Mouse (Mus musculus) limb, embryonic 11.5 days (tissue): ENCODE data around the gene Arhgef1. TPM values are rescaled to one million over a fixed set of nuclear protein-coding genes. Genes with fewer than 3 reads are reported as not detected.

ENCODE experiments used
- ATAC-seq: fragments of 200-750 bp; cut with Nextera tagmentation; 2 replicates; pipeline ENCODE4 v1.8.0; 2017; ENCODE audit warnings: low read depth; ENCODE audit not compliant: insufficient number of reproducible peaks, low FRiP score, low TSS enrichment
- DNase-seq: peaks from one replicate; pipeline ENCODE4 v3.0.0-alpha.2; 2015; ENCODE audit warnings: low spot score
- H3K27ac ChIP-seq: fragments of 300-500 bp; sonication (generic); replicated peaks from 2 replicates; pipeline ENCODE4 v1.5.1; 2014; ENCODE audit warnings: low read depth, mild to moderate bottlenecking, low read length
- H3K27me3 ChIP-seq: fragments of 300-500 bp; sonication (generic); 2 replicates; pipeline ENCODE4 v1.6.1; 2014; ENCODE audit warnings: mild to moderate bottlenecking, low read length, mixed read lengths; ENCODE audit not compliant: control insufficient read depth, insufficient read depth
- H3K36me3 ChIP-seq: fragments of 300-500 bp; sonication (generic); 2 replicates; pipeline ENCODE4 v1.6.1; 2014; ENCODE audit warnings: mild to moderate bottlenecking, low read length, moderate library complexity, mixed read lengths; ENCODE audit not compliant: control insufficient read depth, insufficient read depth
- H3K4me1 ChIP-seq: fragments of 300-500 bp; sonication (generic); 2 replicates; pipeline ENCODE4 v1.6.1; 2014; ENCODE audit warnings: low read length, mixed read lengths; ENCODE audit not compliant: control insufficient read depth, insufficient read depth
- H3K4me2 ChIP-seq: fragments of 300-500 bp; sonication (generic); 2 replicates; pipeline ENCODE4 v1.6.1; 2014; ENCODE audit warnings: low read depth, mild to moderate bottlenecking, moderate library complexity; ENCODE audit not compliant: severe bottlenecking
- H3K4me3 ChIP-seq: fragments of 300-500 bp; sonication (generic); 2 replicates; pipeline ENCODE4 v1.5.1; 2014; ENCODE audit warnings: low read depth, low read length
- H3K9ac ChIP-seq: fragments of 300-500 bp; sonication (generic); 2 replicates; pipeline ENCODE4 v1.6.1; 2014; ENCODE audit warnings: mild to moderate bottlenecking, low read length
- H3K9me3 ChIP-seq: fragments of 300-500 bp; sonication (generic); 2 replicates; pipeline ENCODE4 v1.6.1; 2016; ENCODE audit warnings: low read length; ENCODE audit not compliant: control insufficient read depth
- WGBS: fragments of 180-500 bp; shearing (Covaris S2); extraction: QIAGEN DNeasy Blood & Tissue Kit; methylation state at CpG from one replicate; pipeline ENCODE4 v1.1.7; 2014; 5-methylcytosine and 5-hydroxymethylcytosine counted together
- microRNA-seq: library from miRNA; unstranded; fragments of <30 nt; microRNA quantifications from one replicate; pipeline ENCODE4, GENCODE M21; 2016
- polyA plus RNA-seq: library from polyadenylated mRNA; unstranded; fragments of >200 nt; fragmentation: Nextera tagmentation; extraction: Ambion mirVana; gene quantifications from 2 replicates; pipeline ENCODE4 v1.2.1, GENCODE M21; 2014

Arhgef1 gene
- polyA plus RNA-seq, 1 experiment from 2014 or later, result 69.9 TPM

- WGBS, result 81% methylated on average over 4 of the region's 4 CpGs
- Histone ChIP-seq H3K4me2 (no peak overlapping the region), H3K9me3 (no peaks in the 10 kb centered on the region), H3K27me3 (no peaks in the 10 kb centered on the region), H3K4me1 (no peaks in the 10 kb centered on the region), H3K27ac (no peak overlapping the region), H3K36me3 (no peaks in the 10 kb centered on the region), H3K9ac (no peak overlapping the region), H3K4me3 (no peak overlapping the region)
- DNase-seq, result no peak
- no peak for ATAC-seq
These were observed 70.5 kb downstream of the Arhgef1 start for GRCm38 (mm10) chr7:24973208-24973607.

- H3K4me2 ChIP-seq, result no peak overlapping the region
- H3K4me1 ChIP-seq, result no peaks in the 10 kb centered on the region
- no peaks in the 10 kb centered on the region for H3K27me3 ChIP-seq
- no peak overlapping the region for H3K4me3 ChIP-seq
- 68% methylated on average over 5 of the region's 5 CpGs for WGBS
- no peaks in the 10 kb centered on the region for H3K36me3 ChIP-seq
- no peak overlapping the region for H3K9ac ChIP-seq
- no peak for DNase-seq
- H3K9me3 ChIP-seq, result no peaks in the 10 kb centered on the region
- no peak for ATAC-seq
- no peak overlapping the region for H3K27ac ChIP-seq
These were observed 71.2 kb downstream of the Arhgef1 start for GRCm38 (mm10) chr7:24973902-24974301.

GRCm38 (mm10) chr7:24974893-24975595 lies 72.3 kb downstream of the Arhgef1 start:
- Histone ChIP-seq H3K9me3 (no peaks in the 10 kb centered on the region), H3K36me3 (no peaks in the 10 kb centered on the region), H3K4me2 (no peak overlapping the region), H3K27me3 (no peaks in the 10 kb centered on the region), H3K9ac (no peak overlapping the region), H3K4me3 (no peak overlapping the region), H3K4me1 (no peaks in the 10 kb centered on the region), H3K27ac (no peak overlapping the region)
- DNase-seq (peak; percentile 53), ATAC-seq (no peak)
- WGBS, result 30% methylated on average over 9 of the region's 9 CpGs

Small RNA genes within 50 kb of the gene (microRNA-seq; reads per million reads assigned to microRNA genes)
- not detected for gene Mir7046

Other genes starting within 250 kb of the Arhgef1 start
- gene Tex101, start 226.2 kb upstream of the Arhgef1 start, polyA plus RNA-seq, result not detected in 2 replicates
- not detected in 2 replicates for gene BC049730, start 193.7 kb upstream of the Arhgef1 start, polyA plus RNA-seq
- gene Gm4763, start 176.0 kb upstream of the Arhgef1 start, polyA plus RNA-seq, result not detected in 2 replicates
- gene Cd177, start 142.6 kb upstream of the Arhgef1 start, polyA plus RNA-seq, result not detected in 2 replicates
- 0.24 TPM in 1 of 2 replicates, not detected in the other for gene Ceacam10, start 125.7 kb upstream of the Arhgef1 start, polyA plus RNA-seq
- 20.0 and 22.1 TPM in 2 replicates for gene Gm9844, start 40.7 kb upstream of the Arhgef1 start, polyA plus RNA-seq
- gene Lypd4, start 33.0 kb upstream of the Arhgef1 start, polyA plus RNA-seq, result not detected in 2 replicates
- gene Dmrtc2, start 32.9 kb upstream of the Arhgef1 start, polyA plus RNA-seq, result 0.11 TPM in 1 of 2 replicates, not detected in the other
- gene Rps19, start 18.5 kb upstream of the Arhgef1 start, polyA plus RNA-seq, result 2,245 and 2,332 TPM in 2 replicates
- gene Cd79a, start 5.5 kb upstream of the Arhgef1 start, polyA plus RNA-seq, result 0.30 and 0.56 TPM in 2 replicates
- gene Gm4881, start 41.6 kb downstream of the Arhgef1 start, polyA plus RNA-seq, result not detected in 2 replicates
- 78.1 and 81.4 TPM in 2 replicates for gene Rabac1, start 69.8 kb downstream of the Arhgef1 start, polyA plus RNA-seq
- gene Atp1a3, start 103.0 kb downstream of the Arhgef1 start, polyA plus RNA-seq, result 0.13 and 0.23 TPM in 2 replicates
- gene Grik5, start 169.4 kb downstream of the Arhgef1 start, polyA plus RNA-seq, result 9.7 and 10.0 TPM in 2 replicates
- 28.1 and 30.1 TPM in 2 replicates for gene Zfp574, start 169.7 kb downstream of the Arhgef1 start, polyA plus RNA-seq